Mouse (Mus musculus) T-helper 17 cell (primary cell): ENCODE results near the gene Cdyl.
"Not testable (repeated sequence)": the region's sequence is repeated elsewhere in the genome, so short reads cannot be mapped to it uniquely, and the experiment has no call there.

ENCODE experiments used
- in situ Hi-C, 2 experiments: fragments of 300-600 bp; cut with MboI, MseI; formaldehyde crosslinking; loops; 1 replicate in 1 of 2; 2 replicates in 1 of 2; pipeline ENCODE4 v1.15.1; 2025; ENCODE audit warnings: high pct_unique_total_duplicates in 2 of 2

Cdyl gene

GRCm38 (mm10) chr13:35825639-35826038 is 166.0 kb downstream of the Cdyl start:
- in situ Hi-C loops, result no loop called here

- in situ Hi-C loops, result no loop called here
Measured at GRCm38 (mm10) chr13:35832676-35833075, 173.0 kb downstream of the Cdyl start.

- in situ Hi-C loops, result no loop called here
Measured at GRCm38 (mm10) chr13:35833941-35834340, 174.3 kb downstream of the Cdyl start.

GRCm38 (mm10) chr13:35835669-35836068 is 176.0 kb downstream of the Cdyl start:
- in situ Hi-C loops, result no loop called here

- in situ Hi-C loops, result not testable (repeated sequence)
Measured at GRCm38 (mm10) chr13:35836501-35836900, 176.9 kb downstream of the Cdyl start.

- in situ Hi-C loops, result no loop called here
Measured at GRCm38 (mm10) chr13:35840102-35840501, 180.5 kb downstream of the Cdyl start.

- in situ Hi-C loops, result no loop called here
Measured at GRCm38 (mm10) chr13:35843383-35843782, 183.8 kb downstream of the Cdyl start.

GRCm38 (mm10) chr13:35845306-35845705 is 185.7 kb downstream of the Cdyl start:
- in situ Hi-C loops, result no loop called here

- in situ Hi-C loops, result no loop called here
Measured at GRCm38 (mm10) chr13:35848694-35849093, 189.1 kb downstream of the Cdyl start.

GRCm38 (mm10) chr13:35851581-35851980 is 191.9 kb downstream of the Cdyl start:
- in situ Hi-C loops, result no loop called here

- in situ Hi-C loops, result no loop called here
Measured at GRCm38 (mm10) chr13:35852851-35853575, 193.4 kb downstream of the Cdyl start.

- in situ Hi-C loops, result no loop called here
Measured at GRCm38 (mm10) chr13:35857486-35857885, 197.9 kb downstream of the Cdyl start.

- in situ Hi-C loops, result no loop called here
Measured at GRCm38 (mm10) chr13:35860916-35861315, 201.3 kb downstream of the Cdyl start.

- in situ Hi-C loops, result no loop called here
Measured at GRCm38 (mm10) chr13:35870659-35871058, 211.0 kb downstream of the Cdyl start.

GRCm38 (mm10) chr13:35871107-35871506 is 211.5 kb downstream of the Cdyl start:
- in situ Hi-C loops, result no loop called here

GRCm38 (mm10) chr13:35875396-35875795 is 215.8 kb downstream of the Cdyl start:
- in situ Hi-C loops, result no loop called here

GRCm38 (mm10) chr13:35878282-35878681 is 218.6 kb downstream of the Cdyl start:
- in situ Hi-C loops, result no loop called here

GRCm38 (mm10) chr13:35879068-35879467 is 219.4 kb downstream of the Cdyl start:
- in situ Hi-C loops, result no loop called here

GRCm38 (mm10) chr13:35879519-35879918 is 219.9 kb downstream of the Cdyl start:
- in situ Hi-C loops, result no loop called here

GRCm38 (mm10) chr13:35880555-35881046 is 221.0 kb downstream of the Cdyl start:
- in situ Hi-C loops, result no loop called here

- in situ Hi-C loops, result no loop called here
Measured at GRCm38 (mm10) chr13:35886121-35886725, 226.6 kb downstream of the Cdyl start.

- in situ Hi-C loops, result no loop called here
Measured at GRCm38 (mm10) chr13:35892866-35893265, 233.2 kb downstream of the Cdyl start.

GRCm38 (mm10) chr13:35905378-35905777 is 245.7 kb downstream of the Cdyl start:
- in situ Hi-C loops, result no loop called here
